Mouse (Mus musculus) naive thymus-derived CD4-positive, alpha-beta T cell, adult 2 months (primary cell): ENCODE measurements around the gene Dph2.
A peak's percentile ranks its signal among the peaks of the same experiment; 100 is the strongest.

Source experiments
- DNase-seq: peaks from one replicate; pipeline ENCODE4 v3.0.0-alpha.2; 2011; ENCODE audit warnings: low read depth

Dph2 gene

GRCm38 (mm10) chr4:117912131-117912561 is 20.3 kb upstream of the Dph2 start:
- DNase-seq: no peak

- no peak for DNase-seq
Measured at GRCm38 (mm10) chr4:117908834-117909453, 17.1 kb upstream of the Dph2 start.

GRCm38 (mm10) chr4:117906196-117906595 is 14.4 kb upstream of the Dph2 start:
- DNase-seq: no peak

GRCm38 (mm10) chr4:117904761-117905160 is 12.9 kb upstream of the Dph2 start:
- DNase-seq: no peak

GRCm38 (mm10) chr4:117904094-117904493 is 12.3 kb upstream of the Dph2 start:
- DNase-seq: no peak

GRCm38 (mm10) chr4:117898111-117898510 is 6.3 kb upstream of the Dph2 start:
- DNase-seq: no peak

- DNase-seq: no peak
Measured at GRCm38 (mm10) chr4:117896031-117896430, 4.2 kb upstream of the Dph2 start.

GRCm38 (mm10) chr4:117895339-117895738 is 3.5 kb upstream of the Dph2 start:
- DNase-seq: no peak

GRCm38 (mm10) chr4:117894601-117895000 is 2.8 kb upstream of the Dph2 start:
- no peak for DNase-seq

- peak; percentile 65 for DNase-seq
Measured at GRCm38 (mm10) chr4:117893376-117893775, 1.5 kb upstream of the Dph2 start.

GRCm38 (mm10) chr4:117890750-117891149 is 1.1 kb downstream of the Dph2 start:
- DNase-seq: no peak

- DNase-seq: no peak
Measured at GRCm38 (mm10) chr4:117890031-117890430, 1.8 kb downstream of the Dph2 start.

GRCm38 (mm10) chr4:117889471-117889870 is 2.4 kb downstream of the Dph2 start:
- DNase-seq: no peak

- no peak for DNase-seq
Measured at GRCm38 (mm10) chr4:117887920-117888319, 3.9 kb downstream of the Dph2 start.

GRCm38 (mm10) chr4:117887133-117887532 is 4.7 kb downstream of the Dph2 start, which contains the start of gene Atp6v0b:
TSS of gene Atp6v0b (minus strand) at chr4:117887333.
- DNase-seq: peak; percentile 90

GRCm38 (mm10) chr4:117886644-117887043 is 5.2 kb downstream of the Dph2 start:
- peak; percentile 35 for DNase-seq

- DNase-seq: no peak
Measured at GRCm38 (mm10) chr4:117885994-117886393, 5.8 kb downstream of the Dph2 start.

GRCm38 (mm10) chr4:117885093-117885492 is 6.7 kb downstream of the Dph2 start:
- DNase-seq: no peak

- DNase-seq: no peak
Measured at GRCm38 (mm10) chr4:117884146-117884545, 7.7 kb downstream of the Dph2 start.

- no peak for DNase-seq
Measured at GRCm38 (mm10) chr4:117882701-117883691, 8.8 kb downstream of the Dph2 start, which contains the start of gene B4galt2. TSS of gene B4galt2 (minus strand) at chr4:117883487.

- no peak for DNase-seq
Measured at GRCm38 (mm10) chr4:117878703-117879102, 13.1 kb downstream of the Dph2 start.

- no peak for DNase-seq
Measured at GRCm38 (mm10) chr4:117878301-117878700, 13.5 kb downstream of the Dph2 start.

- DNase-seq: no peak
Measured at GRCm38 (mm10) chr4:117873615-117874014, 18.2 kb downstream of the Dph2 start.
